Mouse (Mus musculus) large intestine, adult 2 months (tissue): ENCODE measurements around the gene Gm20388. TPM values are rescaled to one million over a fixed set of nuclear protein-coding genes. Genes with fewer than 3 reads are reported as not detected.
"Not testable (repeated sequence)": the region's sequence is repeated elsewhere in the genome, so short reads cannot be mapped to it uniquely, and the experiment has no call there.

Experiments
- DNase-seq: peaks from one replicate; pipeline ENCODE4 v3.0.0-alpha.2; 2012; ENCODE audit warnings: low read depth, low spot score
- WGBS: fragments of 180-500 bp; shearing (Covaris S2); methylation state at CpG from one replicate; pipeline ENCODE4 v1.1.7; 2018; 5-methylcytosine and 5-hydroxymethylcytosine counted together
- polyA plus RNA-seq: library from polyadenylated mRNA; depleted of rRNA; stranded (reverse); fragments of >200 nt; gene quantifications from 2 replicates; pipeline ENCODE4 v1.2.3, GENCODE M21; 2012

Gene Gm20388
- polyA plus RNA-seq, 1 experiment: 31.5 TPM

DNA sequence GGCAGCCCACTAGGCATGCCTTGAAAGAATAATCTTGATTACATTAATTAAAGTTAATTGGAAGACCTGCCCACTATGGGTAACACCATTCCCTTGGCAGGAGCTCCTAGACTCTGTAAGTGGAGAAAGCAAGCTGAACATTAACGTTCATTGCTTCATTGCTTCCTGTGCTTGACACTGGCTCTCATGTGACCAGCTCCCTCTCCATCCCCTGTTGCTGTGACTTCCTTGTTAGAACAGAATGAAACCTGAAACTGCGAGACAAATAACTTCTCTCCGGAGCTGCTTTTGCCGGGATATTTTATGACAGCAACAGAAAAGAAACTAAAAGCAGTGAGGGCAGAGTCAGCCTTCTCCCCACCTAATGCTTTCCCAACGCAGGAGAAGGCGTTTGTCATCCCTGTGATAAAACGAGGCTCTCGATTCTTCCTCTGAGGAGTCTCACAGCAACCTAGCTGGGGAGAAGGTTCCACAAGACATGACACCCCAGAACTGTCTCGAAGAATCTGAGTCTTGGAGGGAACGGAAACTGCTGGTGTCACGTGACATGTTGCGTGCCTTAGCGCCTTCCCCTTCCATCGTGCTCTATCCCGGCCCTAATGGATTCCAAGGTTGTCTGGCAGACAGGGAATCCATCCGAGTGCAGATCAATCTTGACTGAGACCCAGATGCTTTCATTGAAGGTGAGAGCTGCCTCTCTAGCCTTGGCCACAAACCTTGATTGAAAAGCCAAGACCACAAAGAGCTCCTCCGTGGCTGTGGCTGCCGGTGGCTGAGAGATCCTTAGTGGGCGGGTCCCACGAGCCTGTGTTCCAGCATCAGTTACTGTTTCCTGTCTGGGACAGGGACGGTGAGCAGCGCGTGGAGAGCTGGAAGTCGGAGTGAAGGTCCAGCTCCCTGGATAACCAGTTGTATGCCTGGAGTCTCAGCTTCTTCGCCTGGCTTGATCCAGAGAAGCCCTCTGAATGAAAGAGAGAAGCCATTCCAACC, 2654.0 kb downstream of the Gm20388 start:
- 69% methylated on average over 25 of the region's 25 CpGs for WGBS
- DNase-seq: no peak

DNA sequence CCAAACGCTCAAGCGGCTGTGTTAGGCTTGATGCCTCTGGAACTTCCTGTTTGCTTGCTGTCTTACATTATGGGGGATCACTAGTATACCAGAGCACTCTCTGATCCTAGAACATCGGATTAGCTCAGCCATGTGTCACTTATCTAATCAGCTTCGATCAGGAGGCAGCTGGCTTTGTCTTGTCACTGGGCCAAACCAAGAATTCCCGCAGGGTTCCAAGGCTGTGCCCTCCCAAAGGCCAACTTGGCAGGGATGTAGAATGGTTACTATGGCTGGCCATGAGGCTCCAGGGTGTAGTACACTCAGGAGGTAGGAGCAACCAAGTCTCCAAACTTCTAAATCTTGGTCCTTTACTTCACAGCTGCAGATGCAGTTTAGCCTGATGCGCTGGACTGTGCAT, 2656.1 kb downstream of the Gm20388 start:
- WGBS: 17% methylated on average over 6 of the region's 6 CpGs

DNA sequence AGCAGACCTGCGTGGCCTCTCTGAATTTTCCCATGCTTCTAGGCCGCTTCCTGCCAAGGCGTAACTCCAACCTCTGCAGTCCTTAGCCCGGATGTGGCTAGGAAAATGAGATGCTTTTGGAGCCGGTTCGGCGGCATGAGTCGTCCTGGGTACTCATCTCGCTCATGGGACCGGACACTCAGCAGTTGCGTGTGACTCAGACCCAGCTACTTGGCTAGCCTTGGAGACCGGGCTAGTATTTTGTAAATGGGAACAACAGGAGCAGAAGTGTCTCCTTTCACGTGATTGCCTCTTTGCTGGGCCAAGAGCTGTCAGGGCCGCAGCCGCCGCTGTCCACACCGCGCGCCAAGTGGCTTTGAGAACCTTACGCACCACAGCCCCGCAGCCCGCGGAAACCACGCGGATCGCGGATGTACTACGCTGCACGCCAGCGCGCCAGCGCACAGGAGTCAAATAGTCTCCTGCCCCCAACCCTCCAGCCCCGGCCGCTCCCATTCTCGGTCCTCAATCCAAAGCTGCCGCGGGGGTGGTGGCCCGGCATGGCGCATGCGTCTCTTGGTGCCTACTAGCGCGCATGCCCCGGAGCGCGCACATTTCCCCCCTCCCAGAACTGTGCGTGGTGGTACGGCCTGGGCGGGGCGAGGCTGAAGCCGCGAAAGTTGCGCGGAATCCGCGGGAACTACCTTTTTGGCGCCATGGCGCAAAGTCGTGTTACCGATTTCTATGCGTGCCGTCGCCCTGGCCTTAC, 2656.9 kb downstream of the Gm20388 start, which contains the start of gene Cdt1:
TSS of gene Cdt1 (plus strand) at position 655 of the 748 bp plus-strand sequence.
- under 1% methylated on average over 62 of the region's 62 CpGs for WGBS
- DNase-seq: no peak

More for the DNA sequence above, 2656.1 kb downstream of the Gm20388 start:
- DNase-seq: no peak

DNA sequence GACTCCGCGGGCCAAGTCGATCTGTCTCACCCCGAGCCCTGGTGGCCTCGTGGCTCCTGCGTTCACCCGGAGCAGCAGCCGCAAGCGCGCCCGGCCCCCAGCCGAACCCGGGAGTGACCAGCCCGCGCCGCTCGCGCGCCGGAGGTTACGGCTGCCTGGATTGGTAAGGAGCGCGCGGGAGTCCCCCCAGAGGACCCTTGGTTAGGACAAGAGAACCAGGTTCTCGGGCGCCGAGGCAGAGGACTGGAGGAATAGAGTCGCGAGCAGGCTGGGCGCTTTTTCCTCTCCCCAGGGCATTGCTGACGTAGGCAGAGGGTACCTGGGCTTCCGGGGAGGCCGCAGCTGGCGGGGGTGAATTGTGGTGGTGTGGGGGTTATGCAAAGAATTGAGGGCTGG, 2657.5 kb downstream of the Gm20388 start:
- under 1% methylated on average over 34 of the region's 34 CpGs for WGBS
- no peak for DNase-seq

DNA sequence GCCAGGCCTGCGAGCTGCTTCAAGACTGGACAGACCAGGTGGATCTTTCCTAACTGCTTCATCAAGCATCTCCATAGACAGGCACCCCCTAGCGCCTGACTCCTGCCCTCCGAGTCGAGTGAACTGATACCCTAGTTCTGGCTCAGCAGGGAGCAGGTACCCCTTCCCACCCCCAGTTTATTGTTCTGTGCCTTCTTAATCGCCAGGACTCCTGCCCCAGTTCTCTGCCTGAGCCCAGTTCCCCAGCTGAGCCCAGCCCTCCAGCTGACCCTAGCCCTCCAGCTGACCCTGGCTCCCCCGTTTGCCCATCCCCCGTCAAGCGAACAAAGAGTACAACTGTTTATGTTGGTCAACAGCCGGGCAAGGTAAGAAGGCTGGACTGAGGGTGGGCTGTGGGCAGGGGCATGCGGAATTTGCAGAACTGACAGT, 2658.3 kb downstream of the Gm20388 start:
- no peak for DNase-seq
- 24% methylated on average over 10 of the region's 10 CpGs for WGBS

DNA sequence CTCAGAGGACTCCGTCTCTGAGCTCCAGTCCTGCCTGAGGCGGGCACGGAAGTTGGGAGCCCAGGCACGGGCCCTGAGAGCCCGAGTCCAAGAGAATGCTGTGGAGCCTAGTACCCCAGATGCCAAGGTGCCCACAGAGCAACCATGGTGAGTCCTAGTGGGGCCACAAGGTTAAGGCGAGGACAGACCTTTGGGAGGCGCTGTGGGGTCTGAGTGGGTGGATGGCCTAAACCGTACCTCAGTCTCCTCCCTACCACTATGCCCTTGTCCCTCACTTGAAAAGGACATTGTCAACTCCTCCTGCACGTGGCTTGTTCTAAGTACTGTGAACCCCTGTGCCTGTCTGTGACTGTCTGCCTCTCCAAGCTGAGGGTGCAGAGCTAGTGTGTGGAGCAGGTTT, 2658.7 kb downstream of the Gm20388 start:
- 59% methylated on average over 9 of the region's 9 CpGs for WGBS
- no peak for DNase-seq

DNA sequence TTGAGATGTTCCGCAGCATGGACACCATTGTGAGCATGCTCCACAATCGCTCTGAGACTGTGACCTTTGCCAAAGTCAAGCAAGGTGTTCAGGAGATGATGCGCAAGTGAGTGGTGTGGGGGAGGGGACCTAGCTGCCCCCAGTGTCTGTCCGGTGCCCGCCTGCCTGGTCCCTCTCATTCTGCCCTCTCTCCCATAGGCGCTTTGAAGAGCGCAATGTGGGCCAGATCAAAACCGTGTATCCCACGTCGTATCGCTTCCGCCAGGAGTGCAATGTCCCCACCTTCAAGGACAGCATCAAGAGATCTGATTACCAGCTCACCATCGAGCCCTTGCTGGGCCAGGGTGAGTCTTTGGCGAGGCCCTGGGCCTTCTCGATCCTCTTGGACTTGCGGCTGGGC, 2659.4 kb downstream of the Gm20388 start:
- no peak for DNase-seq
- WGBS: 96% methylated on average over 16 of the region's 16 CpGs

DNA sequence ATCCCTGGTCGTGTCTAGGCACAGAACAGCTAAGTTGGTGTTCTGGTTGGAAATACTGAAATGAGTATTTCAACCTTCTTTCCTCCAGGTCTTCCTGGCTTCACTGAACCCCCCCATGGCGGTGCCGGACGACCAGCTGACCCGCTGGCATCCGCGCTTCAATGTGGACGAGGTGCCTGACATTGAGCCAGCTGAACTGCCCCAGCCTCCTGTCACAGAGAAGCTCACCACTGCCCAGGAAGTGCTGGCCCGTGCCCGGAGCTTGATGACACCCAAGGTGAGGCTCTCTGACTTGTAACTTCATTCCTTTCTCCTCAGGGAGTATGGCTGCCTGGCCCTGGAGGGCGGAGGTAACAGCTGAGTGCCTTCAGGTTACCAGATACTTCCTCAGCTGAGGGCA, 2660.5 kb downstream of the Gm20388 start:
- 93% methylated on average over 11 of the region's 11 CpGs for WGBS

DNA sequence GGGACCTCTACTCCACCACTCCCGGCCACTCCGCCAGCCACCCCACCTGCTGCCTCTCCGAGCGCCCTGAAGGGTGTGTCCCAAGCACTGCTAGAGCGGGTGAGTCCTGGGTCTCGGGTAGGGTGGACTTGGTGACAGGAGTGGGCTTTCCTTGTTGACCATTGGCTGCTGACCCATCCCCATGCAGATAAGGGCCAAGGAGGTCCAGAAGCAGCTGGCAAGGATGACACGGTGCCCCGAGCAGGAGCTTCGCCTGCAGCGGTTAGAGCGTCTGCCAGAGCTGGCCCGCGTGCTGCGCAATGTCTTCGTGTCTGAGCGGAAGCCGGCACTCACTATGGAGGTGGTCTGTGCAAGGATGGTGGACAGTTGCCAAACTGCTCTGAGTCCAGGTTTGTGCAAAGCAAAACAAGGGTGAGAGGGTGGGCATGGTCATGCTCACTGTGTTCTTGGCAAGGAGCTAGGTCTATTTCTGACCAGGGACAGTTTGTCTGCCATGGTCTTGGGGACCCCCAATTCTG, 2661.2 kb downstream of the Gm20388 start:
- 92% methylated on average over 17 of the region's 17 CpGs for WGBS
- DNase-seq: no peak

More for the DNA sequence above, 2660.5 kb downstream of the Gm20388 start:
- no peak for DNase-seq

DNA sequence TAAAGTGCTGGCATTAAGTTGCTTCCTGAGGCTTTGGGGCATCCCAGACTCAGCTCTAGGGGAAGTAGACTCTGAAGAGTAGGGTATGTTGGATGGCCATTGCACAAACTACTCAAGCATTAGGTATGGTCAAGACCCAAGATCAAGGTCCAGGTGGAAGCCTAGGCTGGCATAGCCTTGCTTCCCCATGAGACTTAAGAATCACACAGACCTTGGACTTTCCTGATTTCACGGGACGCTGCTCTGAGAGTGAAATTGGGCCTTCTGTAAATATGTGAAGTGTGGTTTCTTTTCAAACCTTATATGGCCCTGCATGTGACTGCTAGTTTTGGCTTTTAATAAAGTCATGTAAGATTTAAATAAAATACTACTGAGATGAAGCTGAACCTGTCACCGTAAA, 2662.1 kb downstream of the Gm20388 start:
- WGBS: 64% methylated on average over 3 of the region's 3 CpGs
- no peak for DNase-seq

DNA sequence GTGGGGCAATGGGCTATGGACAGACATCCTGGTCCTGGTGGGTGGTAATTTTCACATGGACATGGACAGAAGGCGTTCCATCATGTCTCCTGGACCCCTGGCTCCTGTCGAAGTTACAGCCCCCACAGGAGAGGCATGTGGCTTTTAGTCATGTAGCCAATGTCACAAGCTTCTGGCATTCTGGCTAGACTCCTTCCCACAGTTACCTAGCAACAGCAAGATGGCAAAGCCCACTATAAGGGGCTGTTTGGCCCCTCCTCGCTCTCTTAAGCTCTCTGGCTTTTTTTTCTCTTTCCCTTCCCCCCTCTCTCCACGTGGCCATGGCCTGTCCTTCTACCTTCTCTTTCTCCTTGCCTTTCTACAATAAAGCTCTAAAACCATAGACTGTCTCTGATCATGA, 2662.5 kb downstream of the Gm20388 start:
- DNase-seq: not testable (repeated sequence)
- 66% methylated on average over 4 of the region's 4 CpGs for WGBS

DNA sequence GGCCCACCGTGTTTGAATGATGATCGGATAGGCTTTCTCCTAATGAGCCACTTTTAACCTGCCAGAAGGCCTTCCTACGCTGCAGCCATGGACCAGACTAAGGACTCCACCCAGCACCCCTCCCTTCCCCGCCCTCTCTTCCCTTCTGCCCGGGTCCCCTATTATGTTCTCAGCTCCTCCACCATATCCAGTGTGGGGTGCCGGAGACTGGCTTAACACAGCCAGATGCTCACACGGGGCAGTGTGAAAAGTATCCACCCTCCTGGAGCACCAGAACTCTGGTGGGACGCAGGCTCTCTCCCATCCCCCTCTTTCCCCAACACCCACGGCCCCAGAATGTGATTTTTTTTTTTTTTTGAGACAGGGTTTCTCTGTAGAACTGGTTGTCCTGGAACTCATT, 2662.9 kb downstream of the Gm20388 start:
- WGBS: 66% methylated on average over 9 of the region's 9 CpGs
- DNase-seq: no peak

DNA sequence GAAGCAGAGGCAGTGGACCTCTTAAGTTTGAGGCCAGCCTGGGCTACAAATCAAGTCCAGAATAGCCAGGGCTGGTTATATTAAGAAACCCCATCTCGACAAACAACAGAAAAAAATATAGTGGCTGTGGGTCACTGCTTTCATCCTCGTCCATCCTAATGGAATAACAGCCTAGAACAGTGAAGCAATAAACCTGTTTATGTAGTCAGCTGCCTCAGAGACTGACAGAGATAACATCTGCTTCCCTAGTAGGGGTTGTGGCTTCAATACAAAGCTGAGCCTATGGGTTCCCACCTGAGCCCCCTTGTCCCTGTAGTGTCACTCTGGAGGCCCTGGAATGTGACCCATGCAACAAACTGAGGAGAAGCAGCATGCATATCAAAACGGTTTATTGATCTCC, 2663.6 kb downstream of the Gm20388 start:
- 26% methylated on average over 3 of the region's 3 CpGs for WGBS
- DNase-seq: no peak

DNA sequence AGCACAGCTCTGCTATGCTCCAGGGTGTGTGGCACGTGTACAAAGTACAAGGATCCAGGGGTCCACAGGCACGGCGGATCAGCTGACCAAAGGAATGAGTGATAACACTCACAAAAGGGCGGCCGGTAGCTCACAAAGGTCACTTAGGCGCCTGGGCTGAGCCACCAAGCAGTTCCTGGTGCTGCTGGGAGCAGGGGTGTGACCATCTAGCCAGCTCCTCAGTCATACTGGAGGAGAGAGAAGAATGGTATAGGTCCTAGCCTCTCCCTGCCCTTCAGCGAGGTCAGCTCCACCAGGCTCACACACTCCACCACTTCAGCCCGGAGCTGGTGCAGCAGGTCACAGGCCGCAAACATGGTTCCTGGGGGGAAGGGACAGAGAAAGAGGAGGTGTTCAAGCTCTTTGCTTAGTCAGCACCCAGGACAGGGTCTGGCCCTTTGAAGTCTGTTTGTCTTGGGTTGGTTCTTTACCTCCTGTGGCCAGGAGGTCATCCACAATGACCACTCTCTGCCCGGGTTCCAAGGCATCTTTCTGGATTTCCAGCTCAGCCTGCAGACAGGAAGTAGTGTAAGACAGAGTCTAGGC, 2664.1 kb downstream of the Gm20388 start:
- DNase-seq: no peak
- 27% methylated on average over 10 of the region's 10 CpGs for WGBS

DNA sequence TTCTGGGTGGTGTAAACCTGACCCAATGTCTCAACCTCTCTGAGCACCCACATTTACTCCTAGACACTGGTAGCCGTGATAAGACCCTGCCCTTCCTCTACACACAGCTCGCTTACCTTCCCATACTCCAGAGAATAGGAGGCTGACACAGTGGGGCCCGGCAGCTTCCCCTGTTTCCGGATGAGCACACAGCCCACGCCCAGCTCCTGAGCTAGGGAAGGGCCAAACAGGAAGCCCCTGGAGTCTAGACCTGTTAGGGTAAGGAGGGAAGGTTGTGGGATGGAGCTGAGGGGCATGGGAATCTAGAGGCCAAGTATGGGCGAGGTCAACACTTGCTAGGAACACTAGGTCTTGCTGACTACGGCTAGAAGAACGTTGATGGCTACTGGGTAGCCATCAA, 2664.6 kb downstream of the Gm20388 start:
- no peak for DNase-seq
- 46% methylated on average over 8 of the region's 8 CpGs for WGBS

DNA sequence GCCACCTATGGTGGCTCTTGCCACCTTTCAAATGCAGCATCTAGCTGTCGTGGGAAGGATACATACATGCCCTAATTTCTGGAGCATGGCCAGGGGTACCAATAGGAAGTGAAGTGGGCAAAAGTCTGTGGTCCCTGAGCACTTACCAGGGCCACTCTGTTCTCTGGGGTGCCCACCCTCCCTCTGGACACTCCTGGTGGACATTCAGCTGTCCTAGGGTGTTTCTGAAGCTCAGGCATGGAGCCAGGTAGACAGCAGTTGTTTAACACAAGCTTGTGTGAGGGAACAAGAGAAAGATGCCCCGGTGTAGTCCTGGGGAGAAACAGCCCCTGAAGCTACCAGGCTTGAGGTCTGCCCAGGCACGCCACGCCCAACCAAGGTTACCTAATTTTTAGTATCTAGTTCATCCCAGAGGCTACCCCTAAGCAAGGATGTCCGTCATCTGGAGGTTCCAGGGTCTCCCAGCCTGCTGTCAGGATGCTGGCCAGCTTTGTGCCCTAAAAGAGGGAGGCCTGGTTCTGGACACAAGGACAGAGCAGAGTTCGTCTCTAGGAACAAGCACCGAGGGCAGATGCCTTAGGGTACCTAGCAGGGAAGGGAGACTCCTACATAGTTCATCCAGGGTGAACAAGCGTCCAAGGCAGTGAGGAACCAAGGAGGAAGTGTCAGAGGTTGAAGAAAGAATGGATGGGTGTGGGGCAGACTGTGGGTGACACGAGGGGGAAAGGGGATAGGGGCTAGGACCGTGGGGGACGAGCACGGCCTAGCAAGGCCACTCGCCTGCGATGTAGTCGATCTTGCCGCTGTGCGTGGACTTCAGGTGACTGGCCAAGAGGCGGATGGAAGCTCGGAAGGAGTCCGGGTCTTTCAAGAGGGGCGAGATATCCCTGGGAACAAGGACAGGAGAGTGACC, 2665.3 kb downstream of the Gm20388 start:
- WGBS: 9% methylated on average over 21 of the region's 21 CpGs
- no peak for DNase-seq

DNA sequence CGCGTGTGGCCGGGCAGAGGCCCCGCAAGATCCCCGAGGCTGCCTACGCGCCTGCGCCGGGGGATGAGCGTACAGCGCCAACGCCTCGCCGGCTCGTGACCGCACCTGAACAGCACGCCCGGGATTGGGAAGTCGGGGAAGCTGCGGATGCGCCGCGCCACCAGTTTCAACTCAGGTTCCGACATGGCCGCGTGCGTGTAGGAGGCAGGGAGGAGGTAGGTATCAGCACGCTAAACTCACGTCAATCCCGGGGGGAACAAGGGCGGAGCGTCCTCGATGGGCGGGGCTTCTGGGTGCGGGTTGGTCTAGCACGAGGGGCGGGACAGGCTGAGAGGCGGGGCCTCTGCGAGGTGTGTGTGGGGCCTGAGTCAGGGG, 2666.0 kb downstream of the Gm20388 start, which contains the start of gene Aprt:
TSS of gene Aprt (minus strand) at position 262 of the 375 bp plus-strand sequence.
- DNase-seq: no peak
- WGBS: under 1% methylated on average over 39 of the region's 39 CpGs

DNA sequence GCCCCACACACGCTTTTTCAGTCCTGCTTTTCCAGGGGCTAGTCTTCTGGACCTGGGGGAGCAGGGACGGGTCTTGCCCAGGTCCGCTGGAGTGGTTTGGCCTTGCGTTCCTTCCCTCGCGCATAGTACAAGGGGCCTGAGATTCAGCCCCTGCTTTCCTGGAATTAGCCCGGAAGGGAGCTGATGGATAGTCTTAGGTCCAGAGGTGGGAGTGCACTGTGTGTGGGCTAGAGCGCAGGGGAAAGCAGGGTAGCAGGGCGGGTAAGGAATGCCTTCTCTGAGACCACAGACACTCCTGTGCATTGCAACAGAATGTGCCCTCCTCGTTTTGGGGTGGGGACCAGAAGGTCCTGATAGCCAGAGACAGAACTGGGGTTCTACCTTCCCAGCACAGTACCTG, 2666.5 kb downstream of the Gm20388 start:
- 51% methylated on average over 10 of the region's 10 CpGs for WGBS
- DNase-seq: no peak

DNA sequence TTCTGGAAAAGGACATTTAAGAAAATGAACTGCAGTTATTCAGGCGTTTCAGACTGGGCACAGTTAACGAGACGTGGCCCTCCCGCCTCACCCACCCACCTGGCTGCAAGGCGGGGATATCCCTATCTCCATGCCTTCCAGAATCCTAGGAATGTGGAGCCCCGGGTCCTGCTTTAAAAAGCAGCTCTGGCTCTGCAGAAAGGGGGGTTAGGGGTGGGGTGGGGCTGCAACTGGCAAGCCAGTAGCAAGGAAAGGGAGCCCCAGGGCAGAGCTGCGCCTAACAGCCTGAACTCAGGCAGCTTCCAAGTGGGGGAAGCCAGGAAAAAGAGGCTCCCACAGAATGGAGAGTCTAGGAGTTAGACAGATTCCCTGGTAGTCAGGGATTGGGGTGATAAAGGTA, 2668.6 kb downstream of the Gm20388 start:
- WGBS: 73% methylated on average over 7 of the region's 7 CpGs
- no peak for DNase-seq
